Mouse (Mus musculus): ENCODE measurements around the gene Vac14. TPM values are rescaled to one million over a fixed set of nuclear protein-coding genes. Genes with fewer than 3 reads are reported as not detected.

Vac14 gene
- polyA plus RNA-seq, 1 experiment: 56.1 TPM

- DNase-seq (ENCODE audit: low read depth): no peak
Measured at GRCm38 (mm10) chr8:110717131-110717530, 98.7 kb downstream of the Vac14 start.

GRCm38 (mm10) chr8:110718209-110718968 lies 100.0 kb downstream of the Vac14 start:
- DNase-seq (ENCODE audit: low read depth): peak; percentile 97

GRCm38 (mm10) chr8:110718969-110719670 lies 100.7 kb downstream of the Vac14 start:
- no peak for DNase-seq (ENCODE audit: low read depth)

GRCm38 (mm10) chr8:110719898-110720653 lies 101.7 kb downstream of the Vac14 start:
- DNase-seq (ENCODE audit: low read depth): no peak

- DNase-seq (ENCODE audit: low read depth): no peak
Measured at GRCm38 (mm10) chr8:110720685-110721598, 102.6 kb downstream of the Vac14 start, which contains the start of gene Mtss1l. TSS of gene Mtss1l (plus strand) at chr8:110721476.

GRCm38 (mm10) chr8:110721606-110722413 lies 103.4 kb downstream of the Vac14 start:
- no peak for DNase-seq (ENCODE audit: low read depth)

- no peak for DNase-seq (ENCODE audit: low read depth)
Measured at GRCm38 (mm10) chr8:110722414-110723011, 104.1 kb downstream of the Vac14 start.

GRCm38 (mm10) chr8:110724493-110724892 lies 106.1 kb downstream of the Vac14 start:
- DNase-seq (ENCODE audit: low read depth): no peak

- no peak for DNase-seq (ENCODE audit: low read depth)
Measured at GRCm38 (mm10) chr8:110725084-110725838, 106.9 kb downstream of the Vac14 start.

GRCm38 (mm10) chr8:110726893-110727292 lies 108.5 kb downstream of the Vac14 start:
- no peak for DNase-seq (ENCODE audit: low read depth)

- no peak for DNase-seq (ENCODE audit: low read depth)
Measured at GRCm38 (mm10) chr8:110731346-110731859, 113.0 kb downstream of the Vac14 start.

GRCm38 (mm10) chr8:110733036-110733435 lies 114.7 kb downstream of the Vac14 start:
- no peak for DNase-seq (ENCODE audit: low read depth)

- DNase-seq (ENCODE audit: low read depth): no peak
Measured at GRCm38 (mm10) chr8:110738591-110739195, 120.3 kb downstream of the Vac14 start.

- DNase-seq (ENCODE audit: low read depth): no peak
Measured at GRCm38 (mm10) chr8:110740629-110741175, 122.3 kb downstream of the Vac14 start.

GRCm38 (mm10) chr8:110741816-110742451 lies 123.5 kb downstream of the Vac14 start:
- no peak for DNase-seq (ENCODE audit: low read depth)

- no peak for DNase-seq (ENCODE audit: low read depth)
Measured at GRCm38 (mm10) chr8:110742452-110742818, 124.0 kb downstream of the Vac14 start.

GRCm38 (mm10) chr8:110745162-110745561 lies 126.8 kb downstream of the Vac14 start:
- DNase-seq (ENCODE audit: low read depth): no peak

- no peak for DNase-seq (ENCODE audit: low read depth)
Measured at GRCm38 (mm10) chr8:110746661-110747060, 128.3 kb downstream of the Vac14 start.
